Mouse (Mus musculus) ES-Bruce4 (cell line): ENCODE results near the gene Tcn2.

Experiments
- CTCF ChIP-seq: IDR thresholded peaks from one replicate; pipeline ENCODE4 v1.8.1; 2011; ENCODE audit warnings: low read depth, low read length
- EP300 ChIP-seq: IDR thresholded peaks from 2 replicates; pipeline ENCODE4 v1.6.1; 2011; ENCODE audit warnings: low read depth, low read length; ENCODE audit not compliant: insufficient read depth
- POLR2A ChIP-seq: IDR thresholded peaks from one replicate; pipeline ENCODE4 v1.8.1; 2011; ENCODE audit warnings: low read length; ENCODE audit not compliant: insufficient read depth

- TF ChIP-seq CTCF (no peak), POLR2A (no peak), EP300 (no peak)
Observed at GRCm38 (mm10) chr11:3930931-3931330, 1.0 kb downstream of the Tcn2 start.
